Mouse (Mus musculus): ENCODE data around the gene Hdac7. TPM values are rescaled to one million over a fixed set of nuclear protein-coding genes. Genes with fewer than 3 reads are reported as not detected.

Hdac7 gene
- polyA plus RNA-seq, 1 experiment from 2014 or later, result 25.4 TPM

GRCm38 (mm10) chr15:97785731-97786411 lies 58.4 kb downstream of the Hdac7 start:
- H3K4me1 ChIP-seq (ENCODE audit: control insufficient read depth, insufficient read depth, low read length), result peaks cover 10% of the 10 kb centered on the region
- no peak overlapping the region for H3K9ac ChIP-seq (ENCODE audit: low read length)
- H3K27ac ChIP-seq (replicated peaks; ENCODE audit: low read depth, low read length), result no peak overlapping the region
- no peak for ATAC-seq (ENCODE audit: insufficient number of reproducible peaks, low FRiP score, low TSS enrichment, low read depth)
- DNase-seq (ENCODE audit: low spot score), result no peak
- 84% methylated on average over 9 of the region's 9 CpGs for WGBS
- H3K9me3 ChIP-seq (ENCODE audit: control insufficient read depth, low read length), result no peaks in the 10 kb centered on the region
- no peaks in the 10 kb centered on the region for H3K27me3 ChIP-seq (ENCODE audit: control insufficient read depth, insufficient read depth, low read length)
- no peak overlapping the region for H3K4me2 ChIP-seq (ENCODE audit: low read depth, severe bottlenecking)
- no peak overlapping the region for H3K4me3 ChIP-seq (ENCODE audit: low read depth, low read length)
- no peaks in the 10 kb centered on the region for H3K36me3 ChIP-seq (ENCODE audit: control insufficient read depth, insufficient read depth, low read length)

- Histone ChIP-seq H3K27me3 (ENCODE audit: control insufficient read depth, insufficient read depth, low read length) (no peaks in the 10 kb centered on the region), H3K4me1 (ENCODE audit: control insufficient read depth, insufficient read depth, low read length) (peaks cover 18% of the 10 kb centered on the region), H3K9me3 (ENCODE audit: control insufficient read depth, low read length) (no peaks in the 10 kb centered on the region), H3K4me2 (ENCODE audit: low read depth, severe bottlenecking) (peak overlapping the region; percentile 89), H3K36me3 (ENCODE audit: control insufficient read depth, insufficient read depth, low read length) (no peaks in the 10 kb centered on the region), H3K27ac (replicated peaks; ENCODE audit: low read depth, low read length) (no peak overlapping the region), H3K9ac (ENCODE audit: low read length) (peak overlapping the region; percentile 80), H3K4me3 (ENCODE audit: low read depth, low read length) (peak overlapping the region; percentile 74)
- DNase-seq (ENCODE audit: low spot score) (no peak), ATAC-seq (ENCODE audit: insufficient number of reproducible peaks, low FRiP score, low TSS enrichment, low read depth) (0 out of 2 replicates have a peak, but pooled peaks have one; percentile 4)
- 8% methylated on average over 43 of the region's 45 CpGs for whole genome bisulfite sequencing
These were observed 59.6 kb downstream of the Hdac7 start for GRCm38 (mm10) chr15:97784561-97785161.

GRCm38 (mm10) chr15:97784092-97784559 lies 60.2 kb downstream of the Hdac7 start:
- peak overlapping the region; percentile 74 for H3K4me3 ChIP-seq (ENCODE audit: low read depth, low read length)
- peak; percentile 61 for ATAC-seq (ENCODE audit: insufficient number of reproducible peaks, low FRiP score, low TSS enrichment, low read depth)
- H3K36me3 ChIP-seq (ENCODE audit: control insufficient read depth, insufficient read depth, low read length), result no peaks in the 10 kb centered on the region
- peak overlapping the region; percentile 89 for H3K4me2 ChIP-seq (ENCODE audit: low read depth, severe bottlenecking)
- peak; percentile 92 for DNase-seq (ENCODE audit: low spot score)
- H3K9me3 ChIP-seq (ENCODE audit: control insufficient read depth, low read length), result no peaks in the 10 kb centered on the region
- peak overlapping the region; percentile 80 for H3K9ac ChIP-seq (ENCODE audit: low read length)
- no peak overlapping the region for H3K27ac ChIP-seq (replicated peaks; ENCODE audit: low read depth, low read length)
- H3K27me3 ChIP-seq (ENCODE audit: control insufficient read depth, insufficient read depth, low read length), result no peaks in the 10 kb centered on the region
- 3% methylated on average over 34 of the region's 39 CpGs for WGBS
- peaks cover 18% of the 10 kb centered on the region for H3K4me1 ChIP-seq (ENCODE audit: control insufficient read depth, insufficient read depth, low read length)

GRCm38 (mm10) chr15:97782749-97783105 lies 61.6 kb downstream of the Hdac7 start:
- Histone ChIP-seq H3K9ac (ENCODE audit: low read length) (no peak overlapping the region), H3K27me3 (ENCODE audit: control insufficient read depth, insufficient read depth, low read length) (no peaks in the 10 kb centered on the region), H3K4me1 (ENCODE audit: control insufficient read depth, insufficient read depth, low read length) (peaks cover 18% of the 10 kb centered on the region), H3K4me2 (ENCODE audit: low read depth, severe bottlenecking) (peak overlapping the region; percentile 47), H3K36me3 (ENCODE audit: control insufficient read depth, insufficient read depth, low read length) (no peaks in the 10 kb centered on the region), H3K27ac (replicated peaks; ENCODE audit: low read depth, low read length) (peak overlapping the region; percentile 79), H3K9me3 (ENCODE audit: control insufficient read depth, low read length) (no peaks in the 10 kb centered on the region), H3K4me3 (ENCODE audit: low read depth, low read length) (no peak overlapping the region)
- WGBS, result 6% methylated on average over 9 of the region's 9 CpGs
- peak; percentile 88 for DNase-seq (ENCODE audit: low spot score)
- ATAC-seq (ENCODE audit: insufficient number of reproducible peaks, low FRiP score, low TSS enrichment, low read depth), result 0 out of 2 replicates have a peak, but pooled peaks have one; percentile 11

GRCm38 (mm10) chr15:97781961-97782748 lies 62.1 kb downstream of the Hdac7 start:
- Histone ChIP-seq H3K4me2 (ENCODE audit: low read depth, severe bottlenecking) (peak overlapping the region; percentile 47), H3K4me1 (ENCODE audit: control insufficient read depth, insufficient read depth, low read length) (peaks cover 18% of the 10 kb centered on the region), H3K9ac (ENCODE audit: low read length) (no peak overlapping the region), H3K27me3 (ENCODE audit: control insufficient read depth, insufficient read depth, low read length) (no peaks in the 10 kb centered on the region), H3K4me3 (ENCODE audit: low read depth, low read length) (0 out of 2 replicates have a peak overlapping the region, but pooled peaks have one; percentile 5), H3K27ac (replicated peaks; ENCODE audit: low read depth, low read length) (peak overlapping the region; percentile 79), H3K36me3 (ENCODE audit: control insufficient read depth, insufficient read depth, low read length) (no peaks in the 10 kb centered on the region), H3K9me3 (ENCODE audit: control insufficient read depth, low read length) (no peaks in the 10 kb centered on the region)
- ATAC-seq (ENCODE audit: insufficient number of reproducible peaks, low FRiP score, low TSS enrichment, low read depth), result peak; percentile 27; the same call in 1 of the 2 replicates
- WGBS, result 4% methylated on average over 24 of the region's 24 CpGs
- peak; percentile 77 for DNase-seq (ENCODE audit: low spot score)

GRCm38 (mm10) chr15:97780611-97781031 lies 63.7 kb downstream of the Hdac7 start:
- Histone ChIP-seq H3K9me3 (ENCODE audit: control insufficient read depth, low read length) (no peaks in the 10 kb centered on the region), H3K27me3 (ENCODE audit: control insufficient read depth, insufficient read depth, low read length) (no peaks in the 10 kb centered on the region), H3K4me3 (ENCODE audit: low read depth, low read length) (no peak overlapping the region), H3K36me3 (ENCODE audit: control insufficient read depth, insufficient read depth, low read length) (no peaks in the 10 kb centered on the region), H3K4me2 (ENCODE audit: low read depth, severe bottlenecking) (no peak overlapping the region), H3K9ac (ENCODE audit: low read length) (no peak overlapping the region), H3K4me1 (ENCODE audit: control insufficient read depth, insufficient read depth, low read length) (peaks cover 18% of the 10 kb centered on the region), H3K27ac (replicated peaks; ENCODE audit: low read depth, low read length) (peak overlapping the region; percentile 66; the same call in 1 of the 2 replicates)
- ATAC-seq (ENCODE audit: insufficient number of reproducible peaks, low FRiP score, low TSS enrichment, low read depth) (no peak), DNase-seq (ENCODE audit: low spot score) (peak; percentile 43)
- WGBS, result 43% methylated on average over 12 of the region's 12 CpGs

GRCm38 (mm10) chr15:97779576-97779975 lies 64.7 kb downstream of the Hdac7 start:
- Histone ChIP-seq H3K9ac (ENCODE audit: low read length) (no peak overlapping the region), H3K27me3 (ENCODE audit: control insufficient read depth, insufficient read depth, low read length) (no peaks in the 10 kb centered on the region), H3K4me1 (ENCODE audit: control insufficient read depth, insufficient read depth, low read length) (peaks cover 18% of the 10 kb centered on the region), H3K4me3 (ENCODE audit: low read depth, low read length) (no peak overlapping the region), H3K27ac (replicated peaks; ENCODE audit: low read depth, low read length) (no peak overlapping the region), H3K4me2 (ENCODE audit: low read depth, severe bottlenecking) (no peak overlapping the region), H3K9me3 (ENCODE audit: control insufficient read depth, low read length) (no peaks in the 10 kb centered on the region), H3K36me3 (ENCODE audit: control insufficient read depth, insufficient read depth, low read length) (no peaks in the 10 kb centered on the region)
- no peak for DNase-seq (ENCODE audit: low spot score)
- no peak for ATAC-seq (ENCODE audit: insufficient number of reproducible peaks, low FRiP score, low TSS enrichment, low read depth)
- WGBS, result 85% methylated on average over 1 of the region's 1 CpGs

All from limb, embryonic 11.5 days (tissue).